Mouse (Mus musculus): ENCODE measurements around the gene Srek1. TPM values are rescaled to one million over a fixed set of nuclear protein-coding genes. Genes with fewer than 3 reads are reported as not detected.

Gene Srek1
- polyA plus RNA-seq, 1 experiment from 2014 or later: 91.9 TPM

- peaks cover 29% of the 10 kb centered on the region for H3K36me3 ChIP-seq (replicated peaks)
- no peaks in the 10 kb centered on the region for H3K27me3 ChIP-seq (ENCODE audit: poor library complexity, severe bottlenecking)
- H3K27ac ChIP-seq: peak overlapping the region; percentile 99
- WGBS: 63% methylated on average over 5 of the region's 5 CpGs
- H3K4me3 ChIP-seq: peak overlapping the region; percentile 75
- H3K9me3 ChIP-seq: no peaks in the 10 kb centered on the region
- DNase-seq (ENCODE audit: extremely low spot score, low spot score): no peak
- H3K4me1 ChIP-seq: peaks cover 32% of the 10 kb centered on the region
Measured at GRCm38 (mm10) chr13:103772917-103773316, 1.5 kb downstream of the Srek1 start.

GRCm38 (mm10) chr13:103770821-103771220 lies 3.6 kb downstream of the Srek1 start:
- no peak overlapping the region for H3K27ac ChIP-seq
- H3K27me3 ChIP-seq (ENCODE audit: poor library complexity, severe bottlenecking): no peaks in the 10 kb centered on the region
- H3K4me3 ChIP-seq: no peak overlapping the region
- no peaks in the 10 kb centered on the region for H3K9me3 ChIP-seq
- DNase-seq (ENCODE audit: extremely low spot score, low spot score): no peak
- peaks cover 50% of the 10 kb centered on the region for H3K36me3 ChIP-seq (replicated peaks)
- peaks cover 32% of the 10 kb centered on the region for H3K4me1 ChIP-seq

- WGBS: 92% methylated on average over 5 of the region's 5 CpGs
- no peaks in the 10 kb centered on the region for H3K9me3 ChIP-seq
- no peak overlapping the region for H3K27ac ChIP-seq
- no peaks in the 10 kb centered on the region for H3K27me3 ChIP-seq (ENCODE audit: poor library complexity, severe bottlenecking)
- H3K4me1 ChIP-seq: peaks cover 23% of the 10 kb centered on the region
- no peak for DNase-seq (ENCODE audit: extremely low spot score, low spot score)
- peaks cover 67% of the 10 kb centered on the region for H3K36me3 ChIP-seq (replicated peaks)
- H3K4me3 ChIP-seq: no peak overlapping the region
Measured at GRCm38 (mm10) chr13:103767935-103768334, 6.5 kb downstream of the Srek1 start.

GRCm38 (mm10) chr13:103763640-103764039 lies 10.8 kb downstream of the Srek1 start:
- H3K9me3 ChIP-seq: no peaks in the 10 kb centered on the region
- no peak for DNase-seq (ENCODE audit: extremely low spot score, low spot score)
- H3K4me1 ChIP-seq: no peaks in the 10 kb centered on the region
- WGBS: 95% methylated on average over 1 of the region's 1 CpGs
- no peak overlapping the region for H3K27ac ChIP-seq
- H3K27me3 ChIP-seq (ENCODE audit: poor library complexity, severe bottlenecking): no peaks in the 10 kb centered on the region
- H3K4me3 ChIP-seq: no peak overlapping the region
- H3K36me3 ChIP-seq (replicated peaks): peaks cover 86% of the 10 kb centered on the region

GRCm38 (mm10) chr13:103761971-103762370 lies 12.4 kb downstream of the Srek1 start:
- WGBS: 94% methylated on average over 10 of the region's 10 CpGs
- no peaks in the 10 kb centered on the region for H3K27me3 ChIP-seq (ENCODE audit: poor library complexity, severe bottlenecking)
- DNase-seq (ENCODE audit: extremely low spot score, low spot score): no peak
- no peaks in the 10 kb centered on the region for H3K4me1 ChIP-seq
- H3K4me3 ChIP-seq: no peak overlapping the region
- no peaks in the 10 kb centered on the region for H3K9me3 ChIP-seq
- no peak overlapping the region for H3K27ac ChIP-seq
- peaks cover 88% of the 10 kb centered on the region for H3K36me3 ChIP-seq (replicated peaks)

GRCm38 (mm10) chr13:103751421-103751820 lies 23.0 kb downstream of the Srek1 start:
- peaks cover 99% of the 10 kb centered on the region for H3K36me3 ChIP-seq (replicated peaks)
- 78% methylated on average over 3 of the region's 3 CpGs for WGBS
- no peak for DNase-seq (ENCODE audit: extremely low spot score, low spot score)

GRCm38 (mm10) chr13:103745688-103746087 lies 28.7 kb downstream of the Srek1 start:
- no peaks in the 10 kb centered on the region for H3K27me3 ChIP-seq (ENCODE audit: poor library complexity, severe bottlenecking)
- H3K36me3 ChIP-seq (replicated peaks): peaks cover 99% of the 10 kb centered on the region
- no peaks in the 10 kb centered on the region for H3K4me1 ChIP-seq
- DNase-seq (ENCODE audit: extremely low spot score, low spot score): no peak
- no peak overlapping the region for H3K4me3 ChIP-seq
- H3K9me3 ChIP-seq: no peaks in the 10 kb centered on the region
- no peak overlapping the region for H3K27ac ChIP-seq
- WGBS: 94% methylated on average over 2 of the region's 2 CpGs

More at GRCm38 (mm10) chr13:103751421-103751820, 23.0 kb downstream of the Srek1 start:
- no peak overlapping the region for H3K4me3 ChIP-seq
- H3K27me3 ChIP-seq (ENCODE audit: poor library complexity, severe bottlenecking): no peaks in the 10 kb centered on the region
- no peaks in the 10 kb centered on the region for H3K9me3 ChIP-seq
- H3K4me1 ChIP-seq: no peaks in the 10 kb centered on the region
- no peak overlapping the region for H3K27ac ChIP-seq

- DNase-seq (ENCODE audit: extremely low spot score, low spot score): no peak
- Histone ChIP-seq H3K4me1 (no peaks in the 10 kb centered on the region), H3K4me3 (no peak overlapping the region), H3K36me3 (replicated peaks) (peaks cover 98% of the 10 kb centered on the region), H3K9me3 (no peaks in the 10 kb centered on the region), H3K27me3 (ENCODE audit: poor library complexity, severe bottlenecking) (no peaks in the 10 kb centered on the region), H3K27ac (no peak overlapping the region)
- WGBS: 94% methylated on average over 4 of the region's 4 CpGs
Measured at GRCm38 (mm10) chr13:103745160-103745559, 29.2 kb downstream of the Srek1 start.

GRCm38 (mm10) chr13:103735330-103736007 lies 38.9 kb downstream of the Srek1 start:
- 96% methylated on average over 5 of the region's 5 CpGs for WGBS
- no peaks in the 10 kb centered on the region for H3K4me1 ChIP-seq
- H3K27ac ChIP-seq: no peak overlapping the region
- H3K27me3 ChIP-seq (ENCODE audit: poor library complexity, severe bottlenecking): no peaks in the 10 kb centered on the region
- H3K36me3 ChIP-seq (replicated peaks): peaks cover 81% of the 10 kb centered on the region
- H3K9me3 ChIP-seq: no peaks in the 10 kb centered on the region
- no peak for DNase-seq (ENCODE audit: extremely low spot score, low spot score)
- no peak overlapping the region for H3K4me3 ChIP-seq

GRCm38 (mm10) chr13:103726872-103727271 lies 47.5 kb downstream of the Srek1 start:
- 89% methylated on average over 2 of the region's 2 CpGs for WGBS
- no peaks in the 10 kb centered on the region for H3K27me3 ChIP-seq (ENCODE audit: poor library complexity, severe bottlenecking)
- no peaks in the 10 kb centered on the region for H3K4me1 ChIP-seq
- no peak overlapping the region for H3K4me3 ChIP-seq
- H3K36me3 ChIP-seq (replicated peaks): peaks cover 10% of the 10 kb centered on the region
- H3K27ac ChIP-seq: no peak overlapping the region
- DNase-seq (ENCODE audit: extremely low spot score, low spot score): no peak
- no peaks in the 10 kb centered on the region; the same call in 1 of the 2 replicates for H3K9me3 ChIP-seq

GRCm38 (mm10) chr13:103711406-103712025 lies 62.9 kb downstream of the Srek1 start:
- Histone ChIP-seq H3K4me1 (peaks cover 11% of the 10 kb centered on the region), H3K27ac (no peak overlapping the region), H3K4me3 (no peak overlapping the region), H3K9me3 (no peaks in the 10 kb centered on the region), H3K36me3 (replicated peaks) (no peaks in the 10 kb centered on the region), H3K27me3 (ENCODE audit: poor library complexity, severe bottlenecking) (no peaks in the 10 kb centered on the region)
- WGBS: 82% methylated on average over 11 of the region's 11 CpGs
- DNase-seq (ENCODE audit: extremely low spot score, low spot score): no peak

GRCm38 (mm10) chr13:103710359-103710781 lies 64.0 kb downstream of the Srek1 start:
- peaks cover 14% of the 10 kb centered on the region for H3K4me1 ChIP-seq
- no peaks in the 10 kb centered on the region for H3K36me3 ChIP-seq (replicated peaks)
- no peaks in the 10 kb centered on the region for H3K27me3 ChIP-seq (ENCODE audit: poor library complexity, severe bottlenecking)
- 66% methylated on average over 7 of the region's 7 CpGs for WGBS
- DNase-seq (ENCODE audit: extremely low spot score, low spot score): no peak
- no peak overlapping the region for H3K4me3 ChIP-seq
- H3K27ac ChIP-seq: no peak overlapping the region
- no peaks in the 10 kb centered on the region for H3K9me3 ChIP-seq

GRCm38 (mm10) chr13:103705436-103705978 lies 68.9 kb downstream of the Srek1 start:
- no peak for DNase-seq (ENCODE audit: extremely low spot score, low spot score)
- H3K9me3 ChIP-seq: no peaks in the 10 kb centered on the region
- WGBS: 81% methylated on average over 6 of the region's 6 CpGs

More at GRCm38 (mm10) chr13:103705436-103705978, 68.9 kb downstream of the Srek1 start:
- Histone ChIP-seq H3K4me3 (no peak overlapping the region), H3K27me3 (ENCODE audit: poor library complexity, severe bottlenecking) (no peaks in the 10 kb centered on the region), H3K36me3 (replicated peaks) (no peaks in the 10 kb centered on the region), H3K27ac (no peak overlapping the region), H3K4me1 (peaks cover 22% of the 10 kb centered on the region)
